ENCODE assay signal across 14 mouse cellular contexts in the genomic region with DNA sequence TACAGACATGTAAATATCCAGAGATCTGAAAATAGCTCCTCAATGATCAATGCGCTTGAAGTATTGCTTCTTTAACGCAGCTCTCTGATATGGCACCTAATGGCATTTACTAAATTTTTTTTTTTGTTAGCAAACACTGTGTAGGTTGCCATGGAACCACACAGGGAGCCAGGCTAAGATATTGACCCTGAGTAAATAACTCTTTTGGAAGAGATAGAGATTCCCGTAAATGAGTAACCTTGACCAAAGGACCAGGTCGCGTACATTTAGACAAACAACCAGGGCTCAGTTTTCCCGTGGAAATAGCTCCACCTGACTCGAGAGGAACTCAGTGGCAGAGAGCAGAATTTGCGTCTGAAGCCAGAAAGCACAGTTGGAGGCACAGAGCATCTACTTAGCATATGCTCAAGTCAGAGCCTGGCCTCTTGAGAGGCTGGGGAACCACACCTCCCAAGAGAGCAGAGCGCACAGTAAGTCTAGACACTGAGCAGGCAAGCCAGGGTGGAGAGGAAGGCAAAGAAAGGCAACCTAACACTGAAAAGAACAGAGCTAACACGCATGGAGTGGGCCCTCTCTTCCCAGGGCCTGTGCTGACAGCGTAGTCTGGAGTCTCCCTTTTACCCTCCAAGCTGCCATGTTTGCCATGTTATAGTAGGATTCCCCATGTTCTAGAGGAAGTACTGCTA.
DNase-seq lines count a peak whose midpoint lies in the region; ATAC-seq and TF ChIP-seq lines count a peak whose summit lies in the region.
"Had no signal": no experiment of that assay in that cellular context is flagged by ENCODE, and none has a peak within 500 bp of the region (broad histone marks: within the 10 kb centered on the region; RNA-seq: fewer than 3 reads in every experiment).

No protein-coding gene starts in this region.

- H3K27ac ChIP-seq in kidney, embryonic 16.5 days (ENCODE audit: low read length), result no peak overlapping the region
- peak overlapping the region; percentile 61 for H3K27ac ChIP-seq in stomach, embryonic 15.5 days
- H3K27ac ChIP-seq in left cerebral cortex, adult 2 months, result no peak overlapping the region
- no peak overlapping the region for H3K27ac ChIP-seq in forebrain, embryonic 13.5 days
- H3K27ac ChIP-seq: heart, embryonic 10.5 days; hindbrain, embryonic 10.5 days had no signal

- no peak for TF ChIP-seq CTCF in left cerebral cortex, adult 2 months (IDR thresholded peaks at IDR 0.05)

- ATAC-seq in kidney, embryonic 16.5 days (ENCODE audit: low FRiP score, low TSS enrichment), result no peak
- ATAC-seq in inflammation-experienced regulatory T-cells, adult 6 months, result peak; percentile 10
- peak; percentile 85 for ATAC-seq in stomach, embryonic 15.5 days (ENCODE audit: insufficient read depth, low FRiP score, low read depth)
- ATAC-seq in forebrain, embryonic 13.5 days, result no peak
- no peak for ATAC-seq in megakaryocyte progenitor cell, adult 5-6 weeks (replicated peaks; ENCODE audit: poor library complexity)

- no peaks in the 10 kb centered on the region for H3K9me3 ChIP-seq in kidney, embryonic 16.5 days (ENCODE audit: low read length)
- H3K9me3 ChIP-seq in stomach, embryonic 15.5 days, result no peaks in the 10 kb centered on the region
- H3K9me3 ChIP-seq in forebrain, embryonic 13.5 days (replicated peaks), result no peaks in the 10 kb centered on the region
- H3K9me3 ChIP-seq: heart, embryonic 10.5 days; hindbrain, embryonic 10.5 days had no signal

- WGBS in kidney, embryonic 16.5 days, result 70% methylated on average over 11 of the region's 11 CpGs
- 55% methylated on average over 11 of the region's 11 CpGs for WGBS in stomach, embryonic 15.5 days
- WGBS in forebrain, embryonic 13.5 days, result 73% methylated on average over 11 of the region's 11 CpGs

- no peak overlapping the region for H3K4me2 ChIP-seq in kidney, embryonic 16.5 days (replicated peaks; ENCODE audit: low read depth, low read length)
- H3K4me2 ChIP-seq in stomach, embryonic 15.5 days, result no peak overlapping the region
- no peak overlapping the region for H3K4me2 ChIP-seq in forebrain, embryonic 13.5 days

- H3K27me3 ChIP-seq in kidney, embryonic 16.5 days (ENCODE audit: insufficient read depth, low read length), result no peaks in the 10 kb centered on the region
- no peaks in the 10 kb centered on the region for H3K27me3 ChIP-seq in stomach, embryonic 15.5 days (replicated peaks)
- no peaks in the 10 kb centered on the region for H3K27me3 ChIP-seq in forebrain, embryonic 13.5 days

- no peak overlapping the region for H3K9ac ChIP-seq in kidney, embryonic 16.5 days (replicated peaks; ENCODE audit: low read length)
- no peak overlapping the region for H3K9ac ChIP-seq in stomach, embryonic 15.5 days
- H3K9ac ChIP-seq in forebrain, embryonic 13.5 days, result no peak overlapping the region

- intact Hi-C loops in left cerebral cortex, adult 2 months (cut with DNase I), result loop anchor here (10.0 kb wide), 1 partner anchor 968 kb away; no protein-coding TSS in a partner anchor

- H3K36me3 ChIP-seq in kidney, embryonic 16.5 days (ENCODE audit: insufficient read depth, low read length), result no peaks in the 10 kb centered on the region
- no peaks in the 10 kb centered on the region for H3K36me3 ChIP-seq in stomach, embryonic 15.5 days
- no peaks in the 10 kb centered on the region for H3K36me3 ChIP-seq in forebrain, embryonic 13.5 days (ENCODE audit: poor library complexity, severe bottlenecking)
- H3K36me3 ChIP-seq: heart, embryonic 10.5 days; hindbrain, embryonic 10.5 days had no signal

- peak; percentile 54 for DNase-seq in kidney, adult 9 months
- peak; percentile 55 for DNase-seq in CD4-positive, CD25-positive, alpha-beta regulatory T cell, adult 2 months (ENCODE audit: low read depth, low spot score)
- no peak for DNase-seq in left cerebral cortex, adult 2 months (ENCODE audit: extremely low spot score in 1 of 2, low spot score in 2 of 2)
- DNase-seq: cerebellum, adult 8-10 months; embryo, embryonic 11 days; kidney, postnatal 25 days had no signal

- H3K4me1 ChIP-seq in kidney, embryonic 16.5 days (ENCODE audit: insufficient read depth, low read length), result no peaks in the 10 kb centered on the region
- H3K4me1 ChIP-seq in stomach, embryonic 15.5 days, result no peaks in the 10 kb centered on the region
- H3K4me1 ChIP-seq in forebrain, embryonic 13.5 days, result peaks cover 62% of the 10 kb centered on the region
- H3K4me1 ChIP-seq: heart, embryonic 10.5 days had no signal

- H3K4me3 ChIP-seq in kidney, embryonic 16.5 days (ENCODE audit: low read length), result no peak overlapping the region
- H3K4me3 ChIP-seq in stomach, embryonic 15.5 days (replicated peaks), result no peak overlapping the region
- no peak overlapping the region for H3K4me3 ChIP-seq in left cerebral cortex, adult 2 months
- H3K4me3 ChIP-seq in forebrain, embryonic 13.5 days, result no peak overlapping the region
- H3K4me3 ChIP-seq: erythroblast, embryonic 14.5 days; heart, embryonic 10.5 days; hindbrain, embryonic 10.5 days had no signal

Comparison
In these comparisons a context has a peak if more than half of its experiments do, and no peak if none do; other contexts are left out.
1. DNase-seq: peak in kidney, adult 9 months (single experiment) and CD4-positive, CD25-positive, alpha-beta regulatory T cell, adult 2 months (single experiment); none in left cerebral cortex, adult 2 months (0 of 2).
2. ATAC-seq: peak in inflammation-experienced regulatory T-cells, adult 6 months (single experiment) and stomach, embryonic 15.5 days (single experiment); none in kidney, embryonic 16.5 days (single experiment), forebrain, embryonic 13.5 days (single experiment) and megakaryocyte progenitor cell, adult 5-6 weeks (single experiment).